Mouse (Mus musculus): ENCODE measurements around the gene Gse1. TPM values are rescaled to one million over a fixed set of nuclear protein-coding genes. Genes with fewer than 3 reads are reported as not detected.

Gse1 gene
- total RNA-seq, 1 experiment from 2014 or later, result 48.8 TPM

GRCm38 (mm10) chr8:120376847-120377802 lies 148.9 kb downstream of the Gse1 start:
- no peak for DNase-seq

DNA sequence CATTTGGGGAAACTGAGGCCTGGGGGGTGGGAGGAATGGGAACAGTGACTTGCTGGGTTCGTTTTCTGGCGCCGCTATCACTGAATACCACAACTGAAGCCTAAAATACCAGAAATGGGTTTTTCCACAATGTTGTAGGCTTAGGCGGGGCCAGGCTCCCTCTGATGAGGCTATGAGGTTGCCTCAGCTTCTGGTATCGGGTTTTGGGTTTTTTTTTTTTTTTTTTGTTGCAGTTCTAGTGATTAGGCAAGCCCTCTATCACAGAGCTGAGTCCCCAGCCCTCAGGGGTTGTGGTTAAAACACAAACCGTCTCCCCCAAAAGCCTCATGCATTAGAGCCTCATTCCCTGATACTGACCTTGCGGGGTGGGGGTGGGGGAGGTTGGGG lies 149.5 kb downstream of the Gse1 start:
- no peak for DNase-seq

GRCm38 (mm10) chr8:120378306-120378705 lies 150.1 kb downstream of the Gse1 start:
- DNase-seq, result peak; percentile 64

DNA sequence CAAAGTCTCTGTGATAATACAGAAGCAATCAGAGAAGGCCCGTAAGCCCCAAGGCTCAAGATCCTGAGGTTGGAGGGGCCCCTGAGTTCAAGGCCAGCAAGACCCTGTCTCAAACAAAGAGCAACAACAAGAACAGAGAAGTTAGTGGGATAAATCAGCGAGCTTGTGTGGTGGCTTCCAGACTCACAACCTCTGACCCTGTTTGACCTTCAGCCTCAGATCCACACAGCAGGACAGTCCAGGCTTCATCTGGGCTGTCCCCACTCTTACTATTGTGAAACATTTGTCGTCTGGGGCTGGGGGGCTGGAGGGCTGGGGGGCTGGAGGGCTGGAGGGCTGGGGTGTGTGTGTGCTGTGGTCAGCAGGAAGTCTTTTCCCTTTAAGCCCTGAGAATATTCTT lies 150.8 kb downstream of the Gse1 start:
- DNase-seq, result no peak

GRCm38 (mm10) chr8:120381865-120382264 lies 153.6 kb downstream of the Gse1 start:
- no peak for DNase-seq

GRCm38 (mm10) chr8:120382436-120383203 lies 154.4 kb downstream of the Gse1 start:
- DNase-seq, result peak; percentile 83

- no peak for DNase-seq
Measured at GRCm38 (mm10) chr8:120383204-120383560, 154.9 kb downstream of the Gse1 start.

DNA sequence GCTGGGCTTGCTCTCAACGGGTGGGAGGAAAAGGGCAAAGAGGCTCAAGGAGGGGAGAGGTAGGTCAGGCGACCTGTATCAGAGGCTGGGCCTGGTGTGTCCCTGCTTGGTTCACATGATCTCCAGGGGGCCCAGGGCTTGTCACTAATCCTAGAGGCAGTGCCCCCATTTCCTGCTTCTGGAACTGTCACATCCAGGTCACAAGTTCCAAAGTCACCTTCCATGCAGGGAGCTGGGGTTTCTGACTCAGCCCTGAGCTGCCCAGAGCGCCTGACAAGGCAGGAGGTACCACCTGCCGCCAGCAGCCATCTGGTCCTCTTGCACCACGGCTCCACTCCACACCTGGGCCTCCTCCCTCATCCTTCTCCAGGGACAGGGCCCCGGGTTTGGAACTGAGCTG lies 155.5 kb downstream of the Gse1 start:
- DNase-seq, result no peak

DNA sequence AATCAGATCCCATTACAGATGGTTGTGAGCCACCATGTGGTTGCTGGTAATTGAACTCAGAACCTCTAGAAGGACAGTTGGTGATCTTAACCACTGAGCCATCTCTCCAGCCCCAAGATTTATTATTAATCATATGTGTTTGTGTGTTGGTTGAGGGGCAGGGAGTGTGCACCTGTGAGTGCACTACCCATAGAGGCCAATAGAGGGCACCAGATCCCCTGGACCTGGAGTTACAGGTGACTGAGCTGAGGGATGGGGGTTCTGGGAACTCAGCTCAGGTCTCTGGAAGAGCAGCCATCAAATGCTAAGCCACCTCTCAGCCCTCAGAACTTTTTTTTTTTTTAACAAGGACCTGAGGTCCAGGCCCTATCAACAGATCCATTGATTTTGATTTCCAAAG lies 156.5 kb downstream of the Gse1 start:
- DNase-seq, result no peak

DNA sequence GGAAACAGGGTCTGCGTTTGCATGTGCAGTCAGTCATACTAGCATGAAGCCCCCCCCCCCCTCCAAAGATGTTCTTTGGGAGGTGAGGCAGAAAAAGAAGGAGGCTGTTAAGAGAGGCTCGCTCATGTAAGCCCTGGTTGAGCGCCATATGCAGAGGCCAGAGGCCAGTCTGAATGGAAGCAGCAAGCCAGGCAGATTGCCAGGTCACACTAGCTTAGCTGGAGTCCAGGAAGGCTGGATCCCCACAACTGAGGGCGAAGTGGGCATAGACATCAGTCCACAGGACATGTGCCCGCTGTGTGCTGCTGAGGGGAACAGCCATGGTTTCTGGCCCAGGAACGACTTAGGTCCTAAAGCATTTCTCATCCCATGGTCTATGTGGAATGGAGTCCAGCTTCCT lies 160.0 kb downstream of the Gse1 start:
- no peak for DNase-seq

- DNase-seq, result no peak
Measured at GRCm38 (mm10) chr8:120390598-120390997, 162.3 kb downstream of the Gse1 start.

DNA sequence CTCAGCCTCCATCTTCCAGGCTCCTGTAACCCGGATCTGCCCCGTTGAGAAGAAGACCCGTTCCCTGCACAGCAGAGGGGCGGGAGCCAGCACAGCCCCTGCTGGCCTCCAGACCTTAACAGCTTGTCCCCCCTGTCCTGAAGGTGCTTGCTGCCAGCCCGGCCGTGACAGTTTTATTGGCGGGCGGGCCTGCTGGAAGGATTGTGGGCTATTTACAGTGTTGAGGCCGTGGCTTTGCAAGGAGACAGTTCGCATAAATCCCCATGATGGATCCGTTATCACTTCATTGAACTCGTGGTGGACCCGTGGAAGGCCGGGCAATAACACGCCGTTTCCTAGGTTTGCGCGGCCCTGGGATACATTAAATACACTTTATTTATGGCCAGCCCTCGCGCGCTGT lies 163.6 kb downstream of the Gse1 start:
- DNase-seq, result no peak

DNA sequence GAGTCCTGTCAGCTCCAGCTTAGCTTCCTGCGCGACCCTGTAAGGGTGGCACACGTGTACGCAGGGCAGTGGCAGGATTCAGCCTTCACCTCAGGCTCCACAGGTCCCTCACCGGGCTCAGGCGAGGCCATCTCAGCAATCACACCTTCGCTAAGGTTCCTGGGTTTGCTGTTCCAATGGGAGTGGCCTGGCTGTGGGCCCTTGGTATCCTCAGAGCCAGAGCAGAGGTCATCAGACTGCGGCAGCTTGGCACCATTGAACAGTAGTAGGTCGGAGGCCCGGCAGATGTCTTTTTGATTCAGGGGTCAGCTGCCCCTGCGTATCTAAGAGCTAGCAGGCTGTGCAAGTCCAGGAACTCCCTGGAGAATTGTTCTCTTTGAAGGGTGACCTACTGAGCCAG lies 164.8 kb downstream of the Gse1 start:
- DNase-seq, result no peak

DNA sequence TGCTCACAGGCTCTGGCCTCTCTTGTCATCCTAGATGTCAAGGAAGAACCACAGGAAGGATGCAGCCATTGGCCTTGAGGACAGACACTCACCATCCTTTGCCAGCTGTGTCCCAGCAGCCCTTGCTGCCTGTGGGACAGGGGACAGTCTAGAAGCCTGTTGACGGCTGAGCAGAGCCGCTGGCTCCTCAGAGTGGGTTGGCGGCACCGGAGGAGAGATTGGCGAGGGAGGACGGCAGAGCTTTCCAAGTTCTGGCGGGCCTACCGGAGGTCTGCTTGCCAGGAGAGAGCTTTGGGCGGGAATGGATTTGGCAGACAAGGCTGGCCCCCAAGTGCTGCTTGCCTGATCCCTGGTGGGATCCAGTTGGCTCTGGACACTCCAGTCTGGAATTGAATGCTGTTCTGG lies 165.6 kb downstream of the Gse1 start:
- peak; percentile 46 for DNase-seq

- DNase-seq, result no peak
Measured at GRCm38 (mm10) chr8:120395892-120396291, 167.6 kb downstream of the Gse1 start.

- no peak for DNase-seq
Measured at GRCm38 (mm10) chr8:120396756-120397155, 168.5 kb downstream of the Gse1 start.

DNA sequence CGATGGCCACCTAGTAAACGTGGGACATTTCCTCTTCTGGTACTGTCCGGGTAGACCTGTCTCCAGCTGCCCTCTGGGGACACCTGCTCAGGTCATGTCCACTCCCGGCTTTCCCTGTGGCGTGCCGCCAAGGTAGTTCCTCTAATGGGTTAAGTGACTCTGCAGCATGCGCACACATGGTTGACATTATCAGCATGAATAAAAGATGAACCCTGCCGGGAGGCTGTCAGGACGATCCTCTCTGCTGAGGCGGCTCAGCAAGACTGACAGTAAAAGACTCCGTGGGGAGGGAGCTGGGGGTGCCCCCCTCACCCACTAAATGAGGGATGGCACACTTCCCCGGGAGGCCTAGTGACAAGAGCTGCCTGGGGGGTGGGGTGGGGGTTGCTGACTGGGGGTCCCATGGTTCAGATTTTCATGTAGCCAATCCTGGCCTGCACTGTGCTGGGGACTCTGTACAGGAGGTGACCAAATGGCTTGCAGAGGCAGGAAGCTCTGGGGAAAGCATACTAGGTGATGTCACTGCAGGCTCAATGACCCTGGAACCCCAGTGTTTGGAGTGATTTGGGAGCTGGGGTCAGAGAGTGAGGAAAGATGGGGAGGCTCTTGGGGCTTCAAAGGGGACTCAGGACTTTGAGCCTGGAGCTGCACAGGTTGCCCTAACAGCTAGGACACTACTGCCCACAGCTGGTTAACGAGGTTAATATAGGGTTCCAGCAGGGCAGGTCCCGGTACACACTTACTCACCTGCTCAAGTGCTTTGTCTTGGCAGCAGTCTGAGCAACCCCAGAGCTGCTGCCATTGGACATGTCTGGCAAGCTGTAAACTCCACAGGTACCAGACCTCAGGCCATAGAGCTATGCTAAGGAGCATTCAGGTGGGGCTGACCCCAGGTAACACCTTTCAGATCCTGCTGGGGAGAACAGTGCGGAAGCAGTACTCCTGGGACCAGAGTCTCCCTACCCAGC lies 169.5 kb downstream of the Gse1 start:
- no peak for DNase-seq

DNA sequence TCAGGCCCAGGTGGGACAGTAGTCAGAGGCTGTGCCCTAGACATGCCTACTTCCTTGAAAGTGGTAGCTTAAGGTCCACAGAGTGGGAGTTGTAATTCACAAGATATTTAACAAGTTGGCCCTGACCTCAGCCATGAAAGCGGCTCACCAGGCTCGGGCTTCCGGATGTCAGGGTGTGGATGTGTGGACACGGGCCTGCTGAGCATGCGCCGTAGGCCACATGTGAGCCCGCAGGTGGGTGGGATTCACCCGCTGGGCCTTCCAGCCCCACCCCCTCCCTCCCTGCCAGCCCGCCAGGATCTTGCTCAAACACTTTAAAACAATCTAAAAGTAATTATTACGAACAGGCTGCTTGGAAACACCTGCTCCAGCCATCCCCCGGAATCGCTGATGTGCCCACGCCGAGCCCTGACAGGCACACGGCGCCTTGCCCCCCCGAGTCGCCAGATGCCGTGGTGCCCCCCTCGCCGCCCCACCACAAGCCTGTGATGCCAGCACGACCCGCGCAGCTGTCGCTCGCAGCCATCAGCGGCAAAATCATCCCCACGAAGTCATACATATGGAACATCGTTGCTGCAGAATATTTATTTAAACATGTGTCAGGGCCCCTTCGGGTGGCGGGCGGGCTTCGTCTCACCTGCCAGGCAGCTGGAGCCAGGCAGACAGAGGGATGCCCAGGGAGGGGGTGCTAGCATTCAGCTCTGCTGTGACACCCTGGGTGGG lies 171.1 kb downstream of the Gse1 start:
- DNase-seq, result no peak

DNA sequence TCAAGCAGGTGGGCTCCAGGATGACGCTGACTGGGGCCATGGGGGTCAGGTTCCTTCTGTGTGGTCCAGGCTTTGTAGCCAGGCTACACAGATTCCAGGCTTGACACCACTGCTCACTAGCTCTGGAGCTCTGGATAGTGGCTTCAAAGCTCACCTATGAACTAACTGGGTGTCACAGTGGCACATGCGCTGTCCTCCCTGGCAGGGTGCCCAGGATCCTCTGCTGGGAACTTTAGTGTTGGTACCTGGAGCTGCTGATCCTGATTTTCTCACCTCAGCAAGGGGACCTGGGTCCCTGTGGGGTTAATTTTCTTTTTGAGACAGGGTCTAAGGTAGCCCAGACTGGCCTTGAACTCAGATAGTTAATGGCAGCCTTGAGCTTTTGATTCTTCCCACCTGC lies 173.0 kb downstream of the Gse1 start:
- DNase-seq, result no peak

GRCm38 (mm10) chr8:120401712-120402111 lies 173.5 kb downstream of the Gse1 start:
- DNase-seq, result no peak

GRCm38 (mm10) chr8:120403606-120404269 lies 175.5 kb downstream of the Gse1 start:
- no peak for DNase-seq
